Mouse (Mus musculus) midbrain, embryonic 14.5 days (tissue): ENCODE data around the gene C2cd4b. TPM values are rescaled to one million over a fixed set of nuclear protein-coding genes. Genes with fewer than 3 reads are reported as not detected.

ENCODE experiments used
- ATAC-seq: fragments of 200-750 bp; cut with Nextera tagmentation; 2 replicates; pipeline ENCODE4 v1.8.0; 2017; ENCODE audit warnings: moderate number of reproducible peaks, moderate library complexity; ENCODE audit not compliant: low FRiP score, low TSS enrichment
- DNase-seq: peaks from one replicate; pipeline ENCODE4 v3.0.0-alpha.2; 2015
- H3K27ac ChIP-seq: fragments of 300-500 bp; sonication (generic); replicated peaks from 2 replicates; pipeline ENCODE4 v1.5.1; 2014; ENCODE audit warnings: mild to moderate bottlenecking, low read depth, low read length, moderate library complexity
- H3K27me3 ChIP-seq: fragments of 300-500 bp; sonication (generic); 2 replicates; pipeline ENCODE4 v1.6.1; 2014; ENCODE audit warnings: low read length, control low read depth, mixed read lengths; ENCODE audit not compliant: control insufficient read depth, insufficient read depth
- H3K36me3 ChIP-seq: fragments of 300-500 bp; sonication (generic); 2 replicates; pipeline ENCODE4 v1.6.1; 2014; ENCODE audit warnings: low read length, control low read depth; ENCODE audit not compliant: control insufficient read depth, insufficient read depth
- H3K4me1 ChIP-seq: fragments of 300-500 bp; sonication (generic); 2 replicates; pipeline ENCODE4 v1.6.1; 2014; ENCODE audit warnings: mild to moderate bottlenecking, antibody characterized with exemption, low read length, control low read depth; ENCODE audit not compliant: control insufficient read depth, insufficient read depth
- H3K4me2 ChIP-seq: fragments of 300-500 bp; sonication (generic); 2 replicates; pipeline ENCODE4 v1.6.1; 2014; ENCODE audit warnings: mild to moderate bottlenecking, low read length, moderate library complexity
- H3K4me3 ChIP-seq: fragments of 300-500 bp; sonication (generic); replicated peaks from 2 replicates; pipeline ENCODE4 v1.5.1; 2014; ENCODE audit warnings: low read depth, low read length
- H3K9ac ChIP-seq: fragments of 300-500 bp; sonication (generic); replicated peaks from 2 replicates; pipeline ENCODE4 v1.6.1; 2014; ENCODE audit warnings: mild to moderate bottlenecking, low read length, moderate library complexity
- H3K9me3 ChIP-seq: fragments of 300-500 bp; sonication (generic); 2 replicates; pipeline ENCODE4 v1.6.1; 2016; ENCODE audit warnings: low read length, control low read depth, mixed read lengths; ENCODE audit not compliant: control insufficient read depth
- WGBS: fragments of 180-500 bp; shearing (Covaris S2); extraction: QIAGEN DNeasy Blood & Tissue Kit; methylation state at CpG from one replicate; pipeline ENCODE4 v1.1.7; 2014; 5-methylcytosine and 5-hydroxymethylcytosine counted together
- polyA plus RNA-seq: library from polyadenylated mRNA; unstranded; fragments of >200 nt; fragmentation: Nextera tagmentation; extraction: Ambion mirVana; gene quantifications from 2 replicates; pipeline ENCODE4 v1.2.1, GENCODE M21; 2014

C2cd4b gene
- 0.71 and 1.1 TPM in 2 replicates for polyA plus RNA-seq

DNA sequence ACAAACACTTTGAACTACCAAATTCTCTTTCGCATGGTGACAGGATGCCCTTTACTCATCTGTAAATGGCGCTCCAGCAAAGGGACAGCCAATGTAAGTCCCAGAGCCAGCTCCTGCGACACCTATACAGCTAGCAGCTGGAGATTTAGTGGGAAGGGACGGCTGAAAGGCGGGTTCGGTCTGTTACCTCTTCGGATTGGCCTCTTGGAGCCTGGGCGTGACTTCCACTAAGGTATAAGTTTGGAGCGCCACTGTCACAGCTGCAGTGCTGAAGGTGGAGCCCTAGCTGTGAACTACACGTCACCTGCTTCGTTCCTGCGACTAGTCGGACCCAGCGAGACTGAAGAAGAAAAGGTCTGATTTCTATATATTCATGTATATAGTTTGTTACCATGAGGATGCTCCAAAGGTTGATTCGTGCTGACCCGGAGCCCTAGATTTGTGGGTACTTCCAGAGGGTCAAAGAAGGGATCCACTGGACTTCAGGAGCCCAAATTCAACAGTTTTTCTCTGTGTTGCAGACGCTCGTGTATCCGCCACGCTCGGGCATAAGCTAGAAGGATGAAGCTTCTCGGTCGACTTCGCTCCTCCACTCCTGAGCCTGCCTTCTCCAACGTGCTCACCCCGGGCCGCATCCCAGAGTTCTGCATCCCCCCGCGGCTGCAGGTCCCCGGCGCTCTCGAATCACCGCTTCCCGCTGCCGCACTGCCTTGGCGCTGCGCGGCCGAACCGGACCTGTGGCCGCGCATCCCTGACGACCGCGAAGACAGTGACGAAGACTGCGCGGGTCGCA is at the start of gene C2cd4b:
TSS of gene C2cd4b (plus strand) at position 275 of the 793 bp plus-strand sequence.
- Histone ChIP-seq H3K9me3 (no peaks in the 10 kb centered on the region), H3K36me3 (no peaks in the 10 kb centered on the region), H3K4me3 (peak within 1 kb of the TSS; percentile 60), H3K4me2 (peak within 1 kb of the TSS; percentile 84), H3K27me3 (peaks cover 11% of the 10 kb centered on the region), H3K4me1 (0 out of 2 replicates have a peak, but pooled peaks cover 2% of the 10 kb centered on the region), H3K27ac (peak within 1 kb of the TSS; percentile 77), H3K9ac (peak within 1 kb of the TSS; percentile 69)
- peak; percentile 51 for DNase-seq
- ATAC-seq, result peak; percentile 58
- WGBS, result 2% methylated on average over 47 of the region's 49 CpGs

DNA sequence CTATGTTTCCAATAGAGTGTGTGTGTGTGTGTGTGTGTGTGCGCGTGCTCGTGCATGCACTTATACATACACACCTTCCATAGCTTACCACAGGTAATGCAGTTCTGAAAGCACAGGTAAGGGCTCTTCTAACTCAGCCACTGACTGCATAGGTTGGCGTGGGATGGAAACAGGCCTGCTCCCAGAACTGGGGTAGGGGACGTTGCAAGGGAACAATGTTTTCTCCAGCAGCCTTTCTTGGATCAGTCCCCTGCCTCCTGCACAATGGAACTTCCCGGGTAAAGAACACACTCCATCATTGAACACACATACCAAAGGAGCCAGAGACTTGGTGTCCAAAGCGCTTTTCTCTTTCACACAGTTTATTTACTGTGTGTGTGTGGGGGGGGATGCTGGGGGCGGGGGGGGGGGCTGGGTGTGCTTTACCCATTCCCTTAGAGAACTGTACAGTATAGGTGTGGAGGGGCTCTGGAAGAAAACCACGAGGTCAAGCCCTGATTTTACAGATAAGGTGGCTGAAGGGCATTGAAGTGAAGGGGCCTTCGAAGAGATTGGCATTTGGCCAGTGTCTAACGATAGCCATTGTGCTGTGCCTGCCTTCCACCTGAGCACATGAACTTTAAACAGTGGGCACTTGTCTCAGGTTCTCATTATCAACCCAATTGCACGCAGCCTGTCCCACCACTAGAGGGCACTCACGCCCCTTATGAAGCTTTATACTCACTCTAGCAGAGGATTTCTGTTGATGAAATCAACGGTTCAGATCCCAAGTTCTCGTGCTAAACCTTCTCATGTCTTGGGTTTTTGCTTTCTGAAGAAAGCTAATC is 48.0 kb upstream of the C2cd4b start:
- H3K9me3 ChIP-seq, result no peaks in the 10 kb centered on the region
- H3K4me2 ChIP-seq, result no peak overlapping the region
- WGBS, result 44% methylated on average over 15 of the region's 15 CpGs
- DNase-seq, result peak; percentile 84
- H3K36me3 ChIP-seq, result no peaks in the 10 kb centered on the region
- no peak for ATAC-seq
- no peak overlapping the region for H3K9ac ChIP-seq
- H3K4me3 ChIP-seq, result no peak overlapping the region
- no peaks in the 10 kb centered on the region for H3K27me3 ChIP-seq
- H3K27ac ChIP-seq, result no peak overlapping the region
- H3K4me1 ChIP-seq, result no peaks in the 10 kb centered on the region

DNA sequence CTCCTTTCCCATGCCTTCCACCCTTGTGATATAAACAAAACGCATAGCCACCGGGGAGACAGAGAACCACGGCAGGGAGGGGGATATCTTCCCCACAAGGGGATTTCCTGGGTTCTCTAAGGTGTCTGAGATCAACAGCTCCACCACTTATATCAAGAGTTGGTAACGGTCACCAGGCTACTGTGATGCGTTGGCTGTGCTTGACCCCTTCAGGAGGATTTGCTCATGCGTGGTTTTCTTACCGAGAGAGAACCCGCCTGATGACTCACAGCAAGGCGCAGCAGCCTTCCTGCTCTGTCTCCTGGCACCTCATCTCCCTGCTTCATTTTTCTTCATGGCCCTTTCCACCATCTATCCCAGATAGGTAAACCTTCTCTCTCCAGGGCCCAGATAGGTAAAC is 47.1 kb upstream of the C2cd4b start:
- Histone ChIP-seq H3K4me3 (no peak overlapping the region), H3K27me3 (no peaks in the 10 kb centered on the region), H3K4me1 (no peaks in the 10 kb centered on the region), H3K9me3 (no peaks in the 10 kb centered on the region), H3K4me2 (no peak overlapping the region), H3K9ac (no peak overlapping the region), H3K36me3 (no peaks in the 10 kb centered on the region), H3K27ac (no peak overlapping the region)
- WGBS, result 83% methylated on average over 9 of the region's 9 CpGs
- ATAC-seq (no peak), DNase-seq (no peak)

DNA sequence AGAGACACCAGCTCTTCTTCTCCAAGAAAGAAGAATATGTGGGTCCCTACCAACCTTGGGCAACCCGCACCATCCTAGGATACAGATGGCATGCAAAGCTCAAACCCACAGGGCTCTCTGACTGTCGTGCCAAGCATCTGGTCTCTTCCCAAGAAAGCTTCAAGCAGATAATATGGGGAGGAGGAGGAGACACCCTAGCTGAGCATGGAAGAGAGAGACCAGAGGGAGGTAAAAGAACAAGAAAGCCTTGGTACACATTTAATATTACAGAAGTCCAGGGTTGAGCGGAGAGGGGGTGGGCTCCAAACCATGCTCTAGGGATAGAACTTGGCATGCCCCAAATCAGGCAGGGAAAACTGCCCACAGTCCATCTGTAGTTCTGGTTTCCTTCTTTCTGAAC is 42.2 kb upstream of the C2cd4b start:
- ATAC-seq (no peak), DNase-seq (no peak)
- Histone ChIP-seq H3K4me3 (no peak overlapping the region), H3K9ac (no peak overlapping the region), H3K9me3 (no peaks in the 10 kb centered on the region), H3K4me1 (no peaks in the 10 kb centered on the region), H3K27ac (no peak overlapping the region), H3K27me3 (no peaks in the 10 kb centered on the region), H3K36me3 (no peaks in the 10 kb centered on the region), H3K4me2 (no peak overlapping the region)
- WGBS, result 93% methylated on average over 3 of the region's 3 CpGs

DNA sequence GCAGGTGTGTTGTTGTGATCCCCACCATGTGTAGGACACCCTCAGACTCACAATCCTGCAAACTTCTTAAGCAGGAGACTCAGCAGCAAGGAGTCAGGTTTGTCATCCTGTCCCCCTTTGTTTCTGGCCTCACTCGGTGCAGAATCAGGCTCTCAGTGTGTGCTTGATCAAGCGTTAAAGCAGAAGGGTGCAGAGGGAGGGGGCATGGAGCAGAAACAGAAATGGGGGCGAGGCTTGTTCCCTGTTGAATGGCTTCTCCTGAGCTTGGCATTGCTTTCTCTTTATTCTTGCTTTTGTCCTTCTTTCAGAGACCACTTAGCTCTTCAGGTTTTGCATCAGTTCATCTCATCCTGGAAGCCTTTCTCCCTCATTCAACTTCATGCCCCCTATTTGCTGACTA is 40.6 kb upstream of the C2cd4b start:
- Histone ChIP-seq H3K9ac (no peak overlapping the region), H3K4me3 (no peak overlapping the region), H3K36me3 (no peaks in the 10 kb centered on the region), H3K9me3 (no peaks in the 10 kb centered on the region), H3K27ac (no peak overlapping the region), H3K4me1 (no peaks in the 10 kb centered on the region), H3K4me2 (no peak overlapping the region), H3K27me3 (no peaks in the 10 kb centered on the region)
- WGBS, result 7% methylated on average over 3 of the region's 3 CpGs
- DNase-seq (no peak), ATAC-seq (no peak)

DNA sequence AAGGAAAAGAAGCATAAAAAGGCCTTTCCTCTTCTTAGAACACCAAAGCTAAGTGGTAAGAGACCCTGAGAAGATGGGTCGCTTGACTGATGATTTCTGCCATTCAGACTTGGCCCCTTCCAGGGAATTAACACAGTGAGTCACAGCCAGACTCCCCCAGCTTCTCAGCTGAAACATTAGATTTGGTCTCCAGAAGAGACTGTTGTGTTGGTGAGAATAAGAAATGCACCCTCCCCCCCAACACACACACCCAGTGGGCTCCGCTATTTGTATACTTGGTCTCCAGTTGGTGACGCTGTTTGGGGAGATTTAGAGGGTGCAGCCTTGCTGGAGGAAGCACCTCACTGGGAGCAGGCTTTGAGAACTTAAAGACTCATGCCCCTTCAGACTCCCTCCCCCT is 39.1 kb upstream of the C2cd4b start:
- no peak overlapping the region for H3K27ac ChIP-seq
- ATAC-seq, result no peak

DNA sequence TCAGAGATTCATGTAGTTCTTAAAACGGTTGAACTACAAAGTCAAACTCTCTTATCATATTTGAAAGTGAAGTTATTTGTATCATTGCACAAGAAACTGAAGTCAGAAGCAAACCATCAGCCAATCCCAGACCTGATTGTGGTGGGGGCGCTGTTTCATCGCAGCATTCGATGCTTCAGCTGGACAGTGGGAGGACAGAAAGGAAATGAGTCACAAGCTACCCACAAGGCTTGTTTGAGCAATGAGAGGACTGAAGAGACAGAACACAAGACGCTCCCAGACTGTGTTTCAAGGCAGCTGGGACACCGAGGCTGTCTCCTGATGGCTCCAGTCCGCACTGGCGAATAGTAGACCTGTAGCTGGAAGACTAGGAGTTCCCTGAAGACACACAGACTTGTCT is 36.9 kb upstream of the C2cd4b start:
- H3K36me3 ChIP-seq, result no peaks in the 10 kb centered on the region
- H3K9me3 ChIP-seq, result no peaks in the 10 kb centered on the region
- 91% methylated on average over 8 of the region's 8 CpGs for WGBS
- no peaks in the 10 kb centered on the region for H3K27me3 ChIP-seq
- no peak for DNase-seq
- no peak for ATAC-seq
- H3K27ac ChIP-seq, result no peak overlapping the region
- no peaks in the 10 kb centered on the region for H3K4me1 ChIP-seq
- H3K4me2 ChIP-seq, result no peak overlapping the region
- H3K4me3 ChIP-seq, result no peak overlapping the region
- no peak overlapping the region for H3K9ac ChIP-seq

More for the DNA sequence above, 39.1 kb upstream of the C2cd4b start:
- no peak for DNase-seq
- H3K9me3 ChIP-seq, result no peaks in the 10 kb centered on the region
- 71% methylated on average over 3 of the region's 3 CpGs for WGBS
- no peaks in the 10 kb centered on the region for H3K36me3 ChIP-seq
- no peaks in the 10 kb centered on the region for H3K4me1 ChIP-seq
- H3K27me3 ChIP-seq, result no peaks in the 10 kb centered on the region
- H3K9ac ChIP-seq, result no peak overlapping the region
- H3K4me3 ChIP-seq, result no peak overlapping the region
- no peak overlapping the region for H3K4me2 ChIP-seq

DNA sequence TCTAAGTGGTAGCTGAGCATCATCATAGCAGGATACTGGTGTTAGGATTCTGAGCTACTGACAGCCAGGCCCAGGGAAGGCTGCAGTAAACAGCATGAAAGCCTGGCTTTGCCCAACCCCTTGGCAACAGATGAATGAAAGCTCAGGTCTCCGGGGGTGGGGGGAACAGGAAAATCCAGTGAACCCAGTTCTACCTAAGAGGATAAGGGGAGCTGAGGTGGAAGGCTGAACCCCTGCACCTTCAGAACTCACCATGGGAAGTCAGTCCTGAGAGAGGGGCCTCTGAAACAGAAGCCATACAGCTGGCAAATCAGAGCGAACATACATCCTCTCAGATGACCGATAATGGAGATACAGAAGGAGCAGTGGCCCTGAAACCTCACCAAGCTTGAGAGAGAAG is 34.0 kb upstream of the C2cd4b start:
- no peak overlapping the region for H3K4me3 ChIP-seq
- H3K4me1 ChIP-seq, result no peaks in the 10 kb centered on the region
- WGBS, result 82% methylated on average over 3 of the region's 3 CpGs
- no peak overlapping the region for H3K4me2 ChIP-seq
- H3K9ac ChIP-seq, result no peak overlapping the region
- no peaks in the 10 kb centered on the region for H3K36me3 ChIP-seq
- H3K9me3 ChIP-seq, result no peaks in the 10 kb centered on the region
- no peak for DNase-seq
- ATAC-seq, result no peak
- H3K27ac ChIP-seq, result no peak overlapping the region
- H3K27me3 ChIP-seq, result no peaks in the 10 kb centered on the region
